Mouse (Mus musculus) mouse embryonic stem cell (cell line): Measurements from ENCODE around the gene Prss1.
"Not testable (repeated sequence)": the region's sequence is repeated elsewhere in the genome, so short reads cannot be mapped to it uniquely, and the experiment has no call there.

Source experiments
- in situ Hi-C, 2 experiments: fragments of 300-500 bp; cut with MboI; formaldehyde crosslinking; loops; 1 replicate in 1 of 2; 3 replicates in 1 of 2; pipeline ENCODE4 v1.14.3; 2019 to 2020; ENCODE audit warnings: low sequenced_read_pairs in 2 of 2, low pct_unique_long_range_greater_than_20kb in 1 of 2, mixed read lengths in 1 of 2; ENCODE audit not compliant: unreplicated experiment in 1 of 2

The Prss1 gene

GRCm38 (mm10) chr6:41458632-41459031 is at the start of gene Prss1:
TSS of gene Prss1 (plus strand) at chr6:41458932.
- in situ Hi-C loops, result not testable (repeated sequence)

GRCm38 (mm10) chr6:41442261-41442660 is 16.5 kb upstream of the Prss1 start:
- in situ Hi-C loops, result not testable (repeated sequence)

GRCm38 (mm10) chr6:41446045-41446444 is 12.7 kb upstream of the Prss1 start, which contains the start of gene Gm10334:
TSS of gene Gm10334 (minus strand) at chr6:41446145.
- in situ Hi-C loops, result not testable (repeated sequence)

GRCm38 (mm10) chr6:41499374-41499773 is 40.6 kb downstream of the Prss1 start:
- in situ Hi-C loops, result no loop called here

GRCm38 (mm10) chr6:41504915-41505314 is 46.2 kb downstream of the Prss1 start:
- in situ Hi-C loops, result no loop called here

GRCm38 (mm10) chr6:41505323-41505722 is 46.6 kb downstream of the Prss1 start:
- in situ Hi-C loops, result no loop called here
